Comparison of ENCODE assay signal across 22 mouse cellular contexts in genomic region chr14:29438251-29438650, GRCm38 (mm10).
DNase-seq lines count a peak whose midpoint lies in the region; ATAC-seq and TF ChIP-seq lines count a peak whose summit lies in the region.
"Had no signal": no experiment of that assay in that cellular context is flagged by ENCODE, and none has a peak within 500 bp of the region (broad histone marks: within the 10 kb centered on the region; RNA-seq: fewer than 3 reads in every experiment).

No protein-coding gene starts in this region.

- H3K27me3 ChIP-seq in heart, embryonic 13.5 days (replicated peaks): no peaks in the 10 kb centered on the region
- H3K27me3 ChIP-seq: forebrain, embryonic 15.5 days; liver, embryonic 12.5 days had no signal

- WGBS in heart, embryonic 13.5 days: 31% methylated on average over 3 of the region's 3 CpGs

- no peak overlapping the region for H3K27ac ChIP-seq in heart, embryonic 13.5 days (replicated peaks)
- peak overlapping the region; percentile 18; the same call in 1 of the 2 replicates for H3K27ac ChIP-seq in layer of hippocampus, adult 2 months
- H3K27ac ChIP-seq: forebrain, embryonic 15.5 days; kidney, postnatal 0 days; limb, embryonic 13.5 days; liver, embryonic 12.5 days; midbrain, embryonic 12.5 days had no signal

- no peak overlapping the region for H3K4me3 ChIP-seq in heart, embryonic 13.5 days
- no peak overlapping the region for H3K4me3 ChIP-seq in layer of hippocampus, adult 2 months
- H3K4me3 ChIP-seq: forebrain, embryonic 15.5 days; limb, embryonic 13.5 days; liver, embryonic 12.5 days; midbrain, embryonic 12.5 days had no signal

- H3K9me3 ChIP-seq in heart, embryonic 13.5 days: no peaks in the 10 kb centered on the region
- H3K9me3 ChIP-seq: forebrain, embryonic 15.5 days; limb, embryonic 13.5 days; liver, embryonic 12.5 days; midbrain, embryonic 12.5 days had no signal

- no peak for TF ChIP-seq CTCF in layer of hippocampus, adult 2 months (conservative IDR thresholded peaks at IDR 0.05)

- H3K36me3 ChIP-seq in heart, embryonic 13.5 days: no peaks in the 10 kb centered on the region
- H3K36me3 ChIP-seq: forebrain, embryonic 15.5 days; limb, embryonic 13.5 days; liver, embryonic 12.5 days; midbrain, embryonic 12.5 days had no signal

- H3K4me2 ChIP-seq in heart, embryonic 13.5 days: no peak overlapping the region
- H3K4me2 ChIP-seq: forebrain, embryonic 15.5 days; limb, embryonic 13.5 days; liver, embryonic 12.5 days; midbrain, embryonic 12.5 days had no signal

- H3K4me1 ChIP-seq in heart, embryonic 13.5 days: peaks cover 25% of the 10 kb centered on the region
- H3K4me1 ChIP-seq: liver, embryonic 12.5 days had no signal

- H3K9ac ChIP-seq in heart, embryonic 13.5 days: no peak overlapping the region
- H3K9ac ChIP-seq: forebrain, embryonic 15.5 days; limb, embryonic 13.5 days; liver, embryonic 12.5 days; midbrain, embryonic 12.5 days had no signal

- ATAC-seq in heart, embryonic 13.5 days (ENCODE audit: extremely low read depth, insufficient number of reproducible peaks, low FRiP score, low TSS enrichment): peak; percentile 54; the same call in 1 of the 2 replicates
- ATAC-seq: forebrain, embryonic 15.5 days; liver, embryonic 12.5 days had no signal

- peak; percentile 40 to 49 for DNase-seq in cerebellum, postnatal 10 days
- DNase-seq in cerebellum, adult 8-10 months: no peak
- DNase-seq in heart, postnatal 10 days: no peak
- peak in 1 of 2 experiments; percentile 20 for DNase-seq in layer of hippocampus, adult 2 months (ENCODE audit: low spot score in 2 of 2)
- DNase-seq in layer of hippocampus, adult 8-10 months (ENCODE audit: low spot score in 2 of 2): no peak
- DNase-seq in right cerebral cortex, adult 18-20 months: peak; percentile 18
- no peak for DNase-seq in right cerebral cortex, adult 2 months (ENCODE audit: low spot score in 2 of 2)
- DNase-seq: adrenal gland, postnatal 36 days; cerebellum, adult 11-12 months; cerebellum, postnatal 36 days; embryo, embryonic 11 days; gastrocnemius, postnatal 14 days; heart, postnatal 14 days; kidney, adult 11 months; lung, adult 18-20 months; thymus, postnatal 14 days had no signal

- intact Hi-C loops in heart, postnatal 10 days (cut with DNase I): loop anchor here (5.0 kb wide), 1 partner anchor 1631 kb away; no protein-coding TSS in a partner anchor

Comparison
In these comparisons a context has a peak if more than half of its experiments do, and no peak if none do; other contexts are left out.
1. DNase-seq: peak in cerebellum, postnatal 10 days (2 of 2) and right cerebral cortex, adult 18-20 months (single experiment); none in cerebellum, adult 8-10 months (single experiment), heart, postnatal 10 days (0 of 2), layer of hippocampus, adult 8-10 months (0 of 2) and right cerebral cortex, adult 2 months (0 of 2).